Mouse (Mus musculus): Measurements from ENCODE around the gene Trabd. TPM values are rescaled to one million over a fixed set of nuclear protein-coding genes. Genes with fewer than 3 reads are reported as not detected.

Gene Trabd
- polyA plus RNA-seq, 1 experiment from 2014 or later: 43.9 TPM

Other genes starting within 250 kb of the Trabd start
- 35.9 and 38.4 TPM in 2 replicates for gene Pim3, start 212.9 kb upstream of the Trabd start, polyA plus RNA-seq (2014; fragmentation: Nextera tagmentation; extraction: Ambion mirVana)
- not detected in 2 replicates for gene Ttll8, start 120.7 kb upstream of the Trabd start, polyA plus RNA-seq (2014; fragmentation: Nextera tagmentation; extraction: Ambion mirVana)
- not detected in 2 replicates for gene Mlc1, start 96.1 kb upstream of the Trabd start, polyA plus RNA-seq (2014; fragmentation: Nextera tagmentation; extraction: Ambion mirVana)
- not detected in 2 replicates for gene Mov10l1, start 92.2 kb upstream of the Trabd start, polyA plus RNA-seq (2014; fragmentation: Nextera tagmentation; extraction: Ambion mirVana)
- gene Panx2, start 15.4 kb upstream of the Trabd start, polyA plus RNA-seq (2014; fragmentation: Nextera tagmentation; extraction: Ambion mirVana): 0.20 TPM in 2 replicates
- gene Selenoo, start 14.0 kb downstream of the Trabd start, polyA plus RNA-seq (2014; fragmentation: Nextera tagmentation; extraction: Ambion mirVana): 22.0 and 22.2 TPM in 2 replicates
- 17.2 and 20.7 TPM in 2 replicates for gene Tubgcp6, start 48.0 kb downstream of the Trabd start, polyA plus RNA-seq (2014; fragmentation: Nextera tagmentation; extraction: Ambion mirVana)
- 15.0 and 19.6 TPM in 2 replicates for gene Hdac10, start 53.6 kb downstream of the Trabd start, polyA plus RNA-seq (2014; fragmentation: Nextera tagmentation; extraction: Ambion mirVana)
- gene Mapk12, start 65.6 kb downstream of the Trabd start, polyA plus RNA-seq (2014; fragmentation: Nextera tagmentation; extraction: Ambion mirVana): 4.4 and 5.2 TPM in 2 replicates
- gene Mapk11, start 74.5 kb downstream of the Trabd start, polyA plus RNA-seq (2014; fragmentation: Nextera tagmentation; extraction: Ambion mirVana): 6.5 and 7.9 TPM in 2 replicates
- 146 and 147 TPM in 2 replicates for gene Plxnb2, start 105.7 kb downstream of the Trabd start, polyA plus RNA-seq (2014; fragmentation: Nextera tagmentation; extraction: Ambion mirVana)
- 16.4 and 17.6 TPM in 2 replicates for gene Dennd6b, start 121.4 kb downstream of the Trabd start, polyA plus RNA-seq (2014; fragmentation: Nextera tagmentation; extraction: Ambion mirVana)
- 33.5 and 34.6 TPM in 2 replicates for gene Ppp6r2, start 136.4 kb downstream of the Trabd start, polyA plus RNA-seq (2014; fragmentation: Nextera tagmentation; extraction: Ambion mirVana)
- 60.4 and 63.0 TPM in 2 replicates for gene Sbf1, start 240.2 kb downstream of the Trabd start, polyA plus RNA-seq (2014; fragmentation: Nextera tagmentation; extraction: Ambion mirVana)
- not detected in 2 replicates for gene Adm2, start 247.6 kb downstream of the Trabd start, polyA plus RNA-seq (2014; fragmentation: Nextera tagmentation; extraction: Ambion mirVana)

Measured in stomach, embryonic 14.5 days (tissue).